Mouse (Mus musculus): ENCODE measurements around the gene Teddm1b.

Teddm1b gene

GRCm38 (mm10) chr1:153874045-153874444 is at the start of gene Teddm1b:
TSS of gene Teddm1b (plus strand) at chr1:153874345.
- peak; percentile 39 for DNase-seq

- DNase-seq = peak; percentile 64
Measured at GRCm38 (mm10) chr1:153830746-153831145, 43.4 kb upstream of the Teddm1b start.

GRCm38 (mm10) chr1:153836036-153836435 is 38.1 kb upstream of the Teddm1b start:
- DNase-seq = no peak

GRCm38 (mm10) chr1:153842121-153842740 is 31.9 kb upstream of the Teddm1b start:
- DNase-seq = no peak

- DNase-seq = no peak
Measured at GRCm38 (mm10) chr1:153844042-153844441, 30.1 kb upstream of the Teddm1b start, which contains the start of gene Rgsl1. TSS of gene Rgsl1 (minus strand) at chr1:153844142.

GRCm38 (mm10) chr1:153846420-153846819 is 27.7 kb upstream of the Teddm1b start:
- peak; percentile 79 for DNase-seq

GRCm38 (mm10) chr1:153846867-153847266 is 27.3 kb upstream of the Teddm1b start:
- DNase-seq = peak; percentile 25

- DNase-seq = peak; percentile 41
Measured at GRCm38 (mm10) chr1:153852696-153853095, 21.4 kb upstream of the Teddm1b start.

GRCm38 (mm10) chr1:153855946-153856345 is 18.2 kb upstream of the Teddm1b start:
- peak; percentile 77 for DNase-seq

- peak; percentile 94 for DNase-seq
Measured at GRCm38 (mm10) chr1:153880391-153880790, 6.2 kb downstream of the Teddm1b start.

GRCm38 (mm10) chr1:153886024-153886633 is 12.0 kb downstream of the Teddm1b start:
- peak; percentile 40 for DNase-seq

GRCm38 (mm10) chr1:153890121-153890520 is 16.0 kb downstream of the Teddm1b start:
- DNase-seq = peak; percentile 85

- DNase-seq = peak; percentile 55
Measured at GRCm38 (mm10) chr1:153891442-153891841, 17.3 kb downstream of the Teddm1b start, which contains the start of gene Teddm1a. TSS of gene Teddm1a (plus strand) at chr1:153891742.

GRCm38 (mm10) chr1:153893746-153894145 is 19.6 kb downstream of the Teddm1b start:
- peak; percentile 91 for DNase-seq

GRCm38 (mm10) chr1:153894201-153894893 is 20.2 kb downstream of the Teddm1b start:
- peak; percentile 92 for DNase-seq

- peak; percentile 94 for DNase-seq
Measured at GRCm38 (mm10) chr1:153894979-153895378, 20.8 kb downstream of the Teddm1b start.

GRCm38 (mm10) chr1:153897196-153897595 is 23.1 kb downstream of the Teddm1b start:
- DNase-seq = peak; percentile 82

- DNase-seq = peak; percentile 87
Measured at GRCm38 (mm10) chr1:153898989-153899730, 25.0 kb downstream of the Teddm1b start.

- peak; percentile 100 for DNase-seq
Measured at GRCm38 (mm10) chr1:153899731-153900380, 25.7 kb downstream of the Teddm1b start, which contains the start of the genes Glul and Teddm2. TSS of gene Glul (plus strand) at chr1:153899944. TSS of gene Teddm2 (minus strand) at chr1:153900228.

GRCm38 (mm10) chr1:153900381-153900780 is 26.2 kb downstream of the Teddm1b start:
- DNase-seq = no peak

- peak; percentile 98 for DNase-seq
Measured at GRCm38 (mm10) chr1:153900860-153901730, 26.9 kb downstream of the Teddm1b start.

Measured in heart, adult 11 months (tissue).